Mouse (Mus musculus) testis, postnatal 10 days (tissue): Measurements from ENCODE around the gene Olfr183.
"Not testable (repeated sequence)": the region's sequence is repeated elsewhere in the genome, so short reads cannot be mapped to it uniquely, and the experiment has no call there.

Experiments
- DNase-seq: peaks from one replicate; pipeline ENCODE4 v3.0.0; 2021; ENCODE audit warnings: low spot score

The Olfr183 gene

DNA sequence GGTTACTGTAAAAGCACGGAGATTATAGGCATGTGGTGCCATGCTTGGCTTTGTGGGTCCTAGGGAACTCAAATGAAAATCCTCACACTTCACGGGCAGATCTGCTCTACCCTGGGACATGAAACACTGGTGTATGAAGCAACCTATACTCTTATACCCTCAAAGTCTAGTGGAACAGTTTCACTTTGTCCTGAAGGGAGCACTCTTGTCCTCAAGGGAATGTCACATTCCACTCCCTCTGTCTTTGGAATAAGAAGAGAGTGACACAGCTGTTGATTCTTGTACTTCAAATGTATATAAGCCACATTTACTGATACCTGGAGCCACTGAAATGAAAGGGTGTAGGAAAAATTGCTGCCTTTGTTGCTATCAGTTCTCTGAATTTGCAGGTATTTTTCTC lies at the start of gene Olfr183:
Gene Olfr183 (plus strand): TSS at position 301 of the 400 bp plus-strand sequence.
- DNase-seq, result no peak

DNA sequence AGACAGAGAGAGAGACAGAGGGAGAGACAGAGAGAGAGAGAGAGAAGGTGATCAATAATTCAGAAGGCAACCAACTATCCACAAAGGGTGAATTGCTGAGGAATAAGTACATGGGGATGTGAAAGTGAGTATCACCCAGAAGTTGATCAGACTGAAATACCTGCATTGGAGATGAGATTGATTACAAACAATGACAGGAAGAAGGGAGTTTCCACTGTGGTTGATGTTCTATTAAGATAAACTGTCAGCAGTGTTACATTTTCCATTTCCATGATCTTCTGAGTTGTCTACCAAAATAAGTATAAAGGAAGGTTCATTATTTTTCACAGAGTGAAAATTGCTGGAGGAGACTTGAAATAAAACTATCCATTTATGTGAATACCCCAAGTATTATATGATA lies 12.0 kb downstream of the Olfr183 start:
- DNase-seq, result no peak

DNA sequence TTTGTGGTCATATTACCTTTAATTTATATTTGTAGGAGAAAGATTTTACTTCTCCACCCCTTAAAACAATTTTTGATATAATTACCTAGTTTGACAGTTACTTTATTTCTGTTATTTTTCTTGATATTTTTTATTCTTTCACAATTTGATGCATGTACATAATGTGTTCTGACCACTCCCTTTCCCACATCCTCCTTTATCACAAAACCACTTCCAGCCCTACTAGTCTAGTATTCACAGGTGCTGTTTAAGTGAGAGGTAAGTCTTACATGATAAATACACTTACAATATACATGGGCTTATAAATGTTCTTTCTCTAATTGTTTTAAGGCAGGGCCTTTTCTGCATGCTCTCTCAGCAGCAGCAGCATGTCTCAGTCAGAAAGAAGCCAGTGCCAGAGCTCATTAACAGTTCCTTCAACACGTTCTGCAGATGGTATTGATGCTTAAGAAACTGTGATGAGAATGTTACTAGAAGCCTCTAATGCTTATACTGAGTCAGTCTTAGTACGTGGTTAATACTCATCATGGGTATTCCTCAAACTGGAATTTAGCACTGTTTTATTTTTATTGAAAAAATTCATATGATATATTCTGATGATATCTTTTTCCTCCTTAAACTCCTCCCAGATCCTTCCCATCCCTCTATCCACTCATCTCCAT lies 18.3 kb downstream of the Olfr183 start:
- DNase-seq, result no peak

DNA sequence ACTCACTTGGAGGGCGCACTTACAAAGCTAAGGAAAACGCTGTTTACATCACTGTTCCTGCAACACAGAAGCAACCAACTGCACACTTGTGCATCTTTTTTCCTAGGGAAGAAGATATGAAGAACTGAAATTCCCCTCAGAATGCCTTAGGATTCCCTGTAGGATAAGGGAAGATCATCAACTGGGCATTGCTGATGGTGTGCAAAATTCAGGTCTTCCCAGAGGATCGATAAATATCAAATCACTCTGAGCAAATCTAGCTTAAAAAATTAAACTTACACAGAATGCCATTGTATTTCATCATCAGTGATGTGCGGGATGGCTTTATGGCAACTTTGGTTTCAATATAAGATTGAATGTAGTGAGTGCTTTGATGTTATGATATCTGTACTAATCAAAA lies 35.0 kb downstream of the Olfr183 start, which contains the start of gene Olfr186:
Gene Olfr186 (minus strand): TSS at position 101 of the 400 bp plus-strand sequence.
- no peak for DNase-seq

DNA sequence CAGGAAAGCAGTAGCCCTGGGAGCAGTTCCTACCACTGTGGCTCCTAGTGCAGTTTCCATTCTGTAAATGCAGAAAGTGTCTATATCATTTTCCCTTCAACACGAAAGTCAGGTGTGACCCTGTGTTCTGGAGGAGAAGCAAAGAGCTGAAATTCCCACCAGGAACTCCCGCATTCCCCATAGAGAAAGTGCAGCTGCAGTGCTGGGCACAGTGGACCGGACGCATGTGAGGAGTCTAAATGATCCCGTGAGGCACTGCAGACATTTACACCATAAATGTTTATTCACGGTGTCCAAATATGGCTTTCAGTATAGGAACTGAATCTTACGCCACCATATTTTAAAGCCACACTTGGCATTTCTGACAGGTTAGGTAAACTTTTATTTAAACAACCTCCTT lies 44.6 kb downstream of the Olfr183 start, which contains the start of gene Olfr187:
Gene Olfr187 (minus strand): TSS at position 58 of the 400 bp plus-strand sequence.
- no peak for DNase-seq

DNA sequence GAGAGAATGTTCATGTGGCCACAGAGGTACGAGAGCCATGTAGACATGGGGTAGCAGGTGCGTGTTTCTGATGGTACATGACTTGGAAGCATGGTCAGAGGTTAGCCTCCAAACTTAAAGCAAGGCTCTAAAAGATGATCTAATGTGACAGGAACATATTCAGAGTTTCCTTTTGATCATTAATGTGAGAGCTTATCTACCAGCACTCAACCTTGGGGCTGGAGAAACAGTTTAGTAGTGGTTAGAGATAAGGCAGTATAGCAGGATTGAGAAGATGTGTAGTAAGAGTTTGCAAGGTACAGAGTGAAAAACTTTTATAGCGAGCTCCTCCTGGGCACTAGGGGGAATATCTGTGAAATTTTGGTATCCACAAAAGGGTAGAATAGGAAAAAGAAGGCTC lies 50.7 kb downstream of the Olfr183 start:
- no peak for DNase-seq

DNA sequence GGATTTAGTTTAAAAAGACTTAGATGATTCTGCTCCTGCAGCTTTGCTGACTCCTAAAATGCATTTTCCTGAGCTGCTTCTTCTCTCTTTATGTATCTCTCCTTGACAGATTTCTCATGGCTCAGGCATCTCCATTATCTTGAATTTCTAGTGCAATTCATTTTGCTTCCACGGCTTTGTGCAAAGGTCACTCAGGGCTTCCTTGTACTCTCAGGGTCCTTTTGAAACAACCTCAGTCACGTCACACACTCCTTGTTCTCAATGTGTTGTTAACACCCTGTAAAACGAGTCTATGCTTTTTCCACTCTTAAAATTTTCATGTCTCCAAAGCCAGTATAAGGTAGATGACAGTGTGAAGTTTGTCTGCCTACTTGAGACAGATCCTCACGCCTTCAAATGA lies 52.4 kb downstream of the Olfr183 start:
- DNase-seq, result no peak

DNA sequence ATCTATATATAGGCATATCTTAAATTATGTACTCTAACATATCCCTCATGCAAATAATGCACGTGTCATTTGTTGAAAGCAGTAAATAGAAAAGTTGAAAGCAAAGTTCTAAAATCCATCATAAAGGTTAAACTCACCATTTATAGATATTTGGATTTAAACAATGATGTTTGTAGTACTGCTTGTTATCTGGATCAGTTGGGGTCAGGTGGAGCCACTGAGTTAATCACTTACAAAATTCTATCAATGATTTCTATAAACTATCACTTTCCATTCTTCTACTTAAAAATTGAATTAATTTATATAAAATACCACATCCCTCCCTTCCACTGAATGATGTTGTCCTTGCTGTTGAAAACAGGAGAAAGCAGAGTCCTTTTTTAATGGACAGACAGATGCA lies 53.7 kb downstream of the Olfr183 start:
- DNase-seq, result no peak

DNA sequence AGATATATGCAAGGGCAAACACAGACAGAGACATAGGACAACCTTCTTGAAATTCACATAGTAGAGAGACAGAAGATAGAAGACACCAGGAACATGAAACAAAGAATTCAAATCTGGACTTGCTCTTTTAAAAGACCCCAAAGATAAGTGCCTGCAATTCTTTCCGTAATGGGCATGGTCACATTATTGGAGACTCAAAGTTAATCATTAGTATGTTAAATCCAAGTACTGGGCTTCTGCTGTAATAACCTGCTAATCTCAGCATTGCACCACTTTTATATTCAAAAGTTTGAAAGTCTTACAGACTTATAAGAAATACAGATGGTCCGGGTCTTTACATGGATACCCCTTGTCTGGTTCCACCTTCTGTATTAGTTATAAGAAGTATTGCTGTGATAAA lies 54.1 kb downstream of the Olfr183 start:
- not testable (repeated sequence) for DNase-seq
